Mouse (Mus musculus): ENCODE measurements around the gene Olfr658.

DNA sequence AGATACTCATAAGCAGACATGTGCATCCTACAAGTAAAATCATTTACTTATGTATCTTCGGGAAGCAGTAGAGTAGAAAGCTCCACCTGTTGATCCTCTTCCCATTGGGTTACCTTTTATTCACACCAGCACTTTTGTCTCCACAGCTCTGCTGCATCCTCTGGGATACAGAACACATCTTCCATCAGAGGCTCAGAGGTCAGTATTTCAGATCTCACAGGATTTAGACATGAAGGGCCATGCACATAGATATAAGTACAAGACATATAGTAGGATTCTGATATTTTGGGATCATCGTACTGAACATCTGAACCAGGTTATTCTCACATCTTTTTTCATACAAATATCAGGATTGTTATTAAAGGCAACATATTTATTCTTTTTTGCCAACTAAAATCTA lies 39.1 kb upstream of the Olfr658 start, which contains the start of gene Olfr661:
- no peak for TF ChIP-seq POLR2A (IDR thresholded peaks at IDR 0.05; ENCODE audit: insufficient read depth, low read depth, low read length)
- no peak for TF ChIP-seq CTCF (IDR thresholded peaks at IDR 0.05; ENCODE audit: insufficient read depth, low read depth, low read length)

All from olfactory bulb, adult 2 months (tissue).